Mouse (Mus musculus): ENCODE data around the gene Phactr1. TPM values are rescaled to one million over a fixed set of nuclear protein-coding genes. Genes with fewer than 3 reads are reported as not detected.

The Phactr1 gene
- polyA plus RNA-seq, 1 experiment: not detected

DNA sequence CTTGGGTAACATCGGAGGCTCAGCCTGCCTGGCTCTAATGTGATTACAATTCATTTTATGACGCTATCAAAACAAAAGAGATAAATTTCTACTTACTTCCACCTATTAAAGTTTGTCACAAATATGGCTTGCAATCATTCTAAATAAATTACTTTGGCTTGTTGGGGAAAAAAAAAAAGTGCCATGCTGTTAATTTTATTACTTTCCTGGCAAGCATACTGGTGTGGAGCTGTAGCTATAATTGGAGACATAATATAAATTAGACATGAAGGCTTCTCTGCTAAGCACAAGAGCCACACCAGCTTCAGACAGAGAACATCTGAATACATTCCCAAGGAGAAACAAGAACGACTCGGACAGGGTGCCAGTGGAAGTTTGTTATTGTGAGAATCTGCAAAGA lies 315.8 kb downstream of the Phactr1 start:
- Histone ChIP-seq H3K4me1 (ENCODE audit: control insufficient read depth) (no peaks in the 10 kb centered on the region), H3K27me3 (ENCODE audit: control insufficient read depth) (no peaks in the 10 kb centered on the region), H3K36me3 (ENCODE audit: control insufficient read depth) (no peaks in the 10 kb centered on the region), H3K4me3 (replicated peaks) (no peak overlapping the region), H3K9me3 (ENCODE audit: control insufficient read depth, low read length) (no peaks in the 10 kb centered on the region; the same call in 1 of the 2 replicates)
- TF ChIP-seq GATA1 (IDR thresholded peaks at IDR 0.05; ENCODE audit: low read length) (no peak), TAL1 (IDR thresholded peaks at IDR 0.05; ENCODE audit: low read length) (no peak)

DNA sequence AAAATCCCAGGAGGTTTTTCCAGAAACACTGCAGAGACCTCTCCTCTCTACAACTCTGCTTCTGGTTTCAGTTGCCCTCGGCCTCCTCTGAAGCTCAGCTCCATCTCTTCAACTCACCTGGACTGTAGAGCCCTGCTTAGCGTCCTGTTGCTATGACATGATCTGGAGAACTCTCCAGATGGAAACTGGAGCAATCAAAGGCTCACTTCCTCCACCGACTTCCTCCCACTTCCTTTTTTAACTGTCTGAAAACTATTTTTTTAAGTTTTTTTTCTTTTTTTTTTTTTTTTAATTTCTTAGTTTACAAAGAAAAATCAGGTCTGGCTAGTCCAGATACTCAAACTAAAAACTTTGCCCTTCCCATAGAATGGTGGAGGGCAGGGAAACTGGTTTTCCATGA lies 318.9 kb downstream of the Phactr1 start:
- no peaks in the 10 kb centered on the region for H3K4me1 ChIP-seq (ENCODE audit: control insufficient read depth)
- H3K9me3 ChIP-seq (ENCODE audit: control insufficient read depth, low read length): no peaks in the 10 kb centered on the region
- no peaks in the 10 kb centered on the region for H3K27me3 ChIP-seq (ENCODE audit: control insufficient read depth)
- H3K36me3 ChIP-seq (ENCODE audit: control insufficient read depth): no peaks in the 10 kb centered on the region
- TF ChIP-seq TAL1 (IDR thresholded peaks at IDR 0.05; ENCODE audit: low read length): no peak
- no peak for TF ChIP-seq GATA1 (IDR thresholded peaks at IDR 0.05; ENCODE audit: low read length)
- H3K4me3 ChIP-seq (replicated peaks): no peak overlapping the region

DNA sequence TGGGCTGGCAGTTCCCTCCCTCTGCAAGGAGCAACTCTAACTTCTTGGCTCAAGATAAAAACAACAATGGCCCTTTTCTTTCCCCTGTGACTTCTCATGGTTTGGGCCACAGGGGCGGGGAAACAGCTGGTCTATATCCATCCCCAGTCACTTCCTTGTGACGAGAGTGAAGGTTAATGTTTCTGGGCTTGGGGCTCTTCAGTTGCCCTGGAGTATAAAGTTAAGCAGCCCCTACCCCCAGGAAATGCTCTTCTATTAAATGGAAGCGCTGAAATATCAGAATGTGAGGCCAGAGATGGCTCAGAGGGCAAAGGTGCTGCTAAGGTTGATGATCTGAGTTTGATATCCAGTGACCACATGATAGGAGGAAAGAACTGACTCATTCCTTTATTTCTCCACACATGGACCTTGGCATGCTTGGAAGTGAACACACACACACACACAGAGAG lies 324.7 kb downstream of the Phactr1 start:
- Histone ChIP-seq H3K9me3 (ENCODE audit: control insufficient read depth, low read length) (no peaks in the 10 kb centered on the region), H3K4me1 (ENCODE audit: control insufficient read depth) (no peaks in the 10 kb centered on the region), H3K27me3 (ENCODE audit: control insufficient read depth) (no peaks in the 10 kb centered on the region), H3K36me3 (ENCODE audit: control insufficient read depth) (no peaks in the 10 kb centered on the region), H3K4me3 (replicated peaks) (no peak overlapping the region)
- no peak for TF ChIP-seq GATA1 (IDR thresholded peaks at IDR 0.05; ENCODE audit: low read length)
- no peak for TF ChIP-seq TAL1 (IDR thresholded peaks at IDR 0.05; ENCODE audit: low read length)

DNA sequence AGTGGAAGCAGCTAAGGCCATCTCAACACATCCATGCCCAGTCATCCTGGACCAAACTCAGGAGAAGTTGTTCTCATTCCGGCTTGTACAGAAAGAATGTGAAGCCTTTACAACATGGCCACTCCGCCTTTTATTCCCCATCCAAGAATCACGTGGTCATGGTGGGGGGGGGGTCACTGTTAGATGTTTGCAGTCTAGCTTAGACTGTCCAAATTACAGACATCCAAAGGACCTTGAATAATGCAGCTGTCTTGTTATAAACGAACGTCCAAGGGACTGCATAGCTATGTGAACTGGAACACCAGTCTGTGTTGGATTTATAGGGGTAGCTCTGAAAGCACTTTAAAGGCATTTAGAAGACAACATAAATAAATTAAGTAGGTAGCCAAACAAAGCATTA lies 328.0 kb downstream of the Phactr1 start:
- H3K9me3 ChIP-seq (ENCODE audit: control insufficient read depth, low read length): no peaks in the 10 kb centered on the region
- no peak for TF ChIP-seq TAL1 (IDR thresholded peaks at IDR 0.05; ENCODE audit: low read length)
- no peak for TF ChIP-seq GATA1 (IDR thresholded peaks at IDR 0.05; ENCODE audit: low read length)
- H3K27me3 ChIP-seq (ENCODE audit: control insufficient read depth): no peaks in the 10 kb centered on the region
- H3K36me3 ChIP-seq (ENCODE audit: control insufficient read depth): no peaks in the 10 kb centered on the region
- no peak overlapping the region for H3K4me3 ChIP-seq (replicated peaks)
- no peaks in the 10 kb centered on the region for H3K4me1 ChIP-seq (ENCODE audit: control insufficient read depth)

DNA sequence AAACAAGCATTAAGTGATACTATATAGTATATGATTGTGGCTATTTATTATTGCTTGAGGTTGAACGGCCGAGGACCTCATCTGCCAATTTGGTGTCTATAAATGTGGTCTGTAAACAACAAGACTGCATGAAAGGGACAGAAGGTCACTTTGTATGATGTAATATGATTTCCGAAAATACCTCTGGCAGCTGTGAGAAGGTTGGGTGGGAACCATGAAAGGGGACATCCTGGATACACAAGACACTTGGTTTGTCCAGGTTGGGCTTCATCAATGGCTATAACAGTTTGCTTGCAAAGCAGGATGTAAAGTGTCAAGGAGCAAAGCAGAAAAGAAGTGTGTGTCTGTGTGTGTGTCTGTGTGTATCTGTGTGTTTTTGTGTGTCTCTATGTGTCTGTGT lies 329.2 kb downstream of the Phactr1 start:
- Histone ChIP-seq H3K36me3 (ENCODE audit: control insufficient read depth) (no peaks in the 10 kb centered on the region), H3K9me3 (ENCODE audit: control insufficient read depth, low read length) (no peaks in the 10 kb centered on the region), H3K27me3 (ENCODE audit: control insufficient read depth) (no peaks in the 10 kb centered on the region), H3K4me3 (replicated peaks) (no peak overlapping the region), H3K4me1 (ENCODE audit: control insufficient read depth) (no peaks in the 10 kb centered on the region)
- TF ChIP-seq GATA1 (IDR thresholded peaks at IDR 0.05; ENCODE audit: low read length): no peak
- TF ChIP-seq TAL1 (IDR thresholded peaks at IDR 0.05; ENCODE audit: low read length): no peak

DNA sequence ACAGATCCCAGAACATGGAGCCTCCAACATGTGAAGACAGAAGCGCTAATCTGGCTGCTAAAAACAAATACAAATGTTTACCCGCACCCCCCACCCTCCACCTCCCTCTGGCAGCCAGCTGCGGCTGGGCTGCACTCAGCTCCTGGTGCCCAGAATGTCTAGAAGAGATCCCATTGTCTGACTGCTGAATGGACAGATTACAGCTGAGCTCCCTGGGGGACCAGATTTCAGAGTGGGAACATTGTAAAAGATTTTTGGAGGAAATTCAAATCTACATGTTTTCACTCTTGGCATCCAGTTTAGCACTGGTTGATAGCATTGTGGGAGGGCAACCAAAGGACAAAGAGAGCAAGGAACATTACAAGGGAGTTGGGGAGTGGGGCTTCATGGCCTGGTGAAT lies 331.1 kb downstream of the Phactr1 start:
- H3K27me3 ChIP-seq (ENCODE audit: control insufficient read depth): no peaks in the 10 kb centered on the region
- no peaks in the 10 kb centered on the region for H3K36me3 ChIP-seq (ENCODE audit: control insufficient read depth)
- no peak overlapping the region for H3K4me3 ChIP-seq (replicated peaks)
- no peaks in the 10 kb centered on the region for H3K9me3 ChIP-seq (ENCODE audit: control insufficient read depth, low read length)
- no peaks in the 10 kb centered on the region for H3K4me1 ChIP-seq (ENCODE audit: control insufficient read depth)
- TF ChIP-seq TAL1 (IDR thresholded peaks at IDR 0.05; ENCODE audit: low read length): no peak
- TF ChIP-seq GATA1 (IDR thresholded peaks at IDR 0.05; ENCODE audit: low read length): no peak

DNA sequence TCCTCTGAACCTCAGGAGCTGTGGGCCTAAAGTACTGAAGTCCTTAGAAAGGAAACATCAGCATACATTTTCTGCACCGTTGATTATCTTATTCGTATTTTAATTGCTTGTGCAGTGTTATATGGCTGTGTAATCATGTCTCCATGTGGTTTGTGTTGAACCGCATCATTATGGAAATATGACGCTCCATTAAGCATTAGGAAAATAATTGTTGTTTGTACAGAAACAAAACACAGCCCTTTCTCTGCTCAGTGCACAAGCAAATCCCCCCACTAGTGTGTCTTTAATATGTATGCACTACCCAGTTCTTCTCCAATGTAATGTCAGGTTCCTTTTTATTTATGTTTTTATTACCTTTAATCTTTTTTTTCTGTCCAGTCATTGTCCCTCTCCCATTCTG lies 333.6 kb downstream of the Phactr1 start:
- Histone ChIP-seq H3K9me3 (ENCODE audit: control insufficient read depth, low read length) (no peaks in the 10 kb centered on the region), H3K36me3 (ENCODE audit: control insufficient read depth) (no peaks in the 10 kb centered on the region), H3K27me3 (ENCODE audit: control insufficient read depth) (no peaks in the 10 kb centered on the region), H3K4me1 (ENCODE audit: control insufficient read depth) (no peaks in the 10 kb centered on the region), H3K4me3 (replicated peaks) (no peak overlapping the region)
- TF ChIP-seq TAL1 (IDR thresholded peaks at IDR 0.05; ENCODE audit: low read length): no peak
- TF ChIP-seq GATA1 (IDR thresholded peaks at IDR 0.05; ENCODE audit: low read length): no peak

DNA sequence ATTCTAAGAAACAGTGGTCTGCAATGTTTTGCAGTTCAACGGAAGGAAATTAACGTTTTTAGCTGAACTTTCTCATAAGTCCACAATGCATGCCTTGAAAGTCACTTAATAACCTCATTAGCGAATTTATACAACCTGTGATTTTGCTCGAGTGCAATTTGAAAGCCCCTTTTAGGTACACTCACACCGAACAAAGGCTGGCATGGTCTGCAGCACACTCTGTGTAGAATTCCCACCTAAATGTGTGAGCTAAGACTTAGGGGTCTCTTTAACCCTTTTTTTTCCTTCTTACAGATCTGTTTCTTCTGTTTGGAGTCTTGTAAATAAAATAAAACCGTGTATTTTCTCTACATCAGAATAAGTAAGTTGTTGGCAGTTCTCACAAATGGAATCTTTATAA lies 335.3 kb downstream of the Phactr1 start:
- no peaks in the 10 kb centered on the region for H3K27me3 ChIP-seq (ENCODE audit: control insufficient read depth)
- no peaks in the 10 kb centered on the region for H3K9me3 ChIP-seq (ENCODE audit: control insufficient read depth, low read length)
- H3K4me3 ChIP-seq (replicated peaks): no peak overlapping the region
- no peak for TF ChIP-seq GATA1 (IDR thresholded peaks at IDR 0.05; ENCODE audit: low read length)
- no peak for TF ChIP-seq TAL1 (IDR thresholded peaks at IDR 0.05; ENCODE audit: low read length)
- H3K4me1 ChIP-seq (ENCODE audit: control insufficient read depth): no peaks in the 10 kb centered on the region
- no peaks in the 10 kb centered on the region for H3K36me3 ChIP-seq (ENCODE audit: control insufficient read depth)

DNA sequence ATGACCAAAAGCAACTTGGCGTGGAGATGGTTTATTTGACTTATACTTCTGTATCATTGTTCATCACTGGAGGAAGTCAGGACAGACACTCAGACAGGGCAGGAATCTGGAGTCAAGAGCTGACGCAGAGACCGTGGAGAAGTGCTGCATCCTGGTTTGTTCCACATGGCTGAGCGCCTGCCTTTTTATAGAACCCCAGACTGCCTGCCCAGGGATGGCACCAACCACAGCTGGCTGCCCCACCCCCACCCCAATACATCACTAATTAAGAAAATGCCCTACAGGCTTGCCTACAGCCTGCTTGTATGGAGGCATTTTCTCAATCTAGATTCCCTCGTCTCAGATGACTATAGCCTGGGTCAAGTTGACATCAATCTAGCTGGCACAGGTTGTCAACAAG lies 338.4 kb downstream of the Phactr1 start:
- no peak overlapping the region for H3K4me3 ChIP-seq (replicated peaks)
- H3K36me3 ChIP-seq (ENCODE audit: control insufficient read depth): no peaks in the 10 kb centered on the region
- no peaks in the 10 kb centered on the region for H3K27me3 ChIP-seq (ENCODE audit: control insufficient read depth)
- H3K4me1 ChIP-seq (ENCODE audit: control insufficient read depth): no peaks in the 10 kb centered on the region
- TF ChIP-seq TAL1 (IDR thresholded peaks at IDR 0.05; ENCODE audit: low read length) (no peak), GATA1 (IDR thresholded peaks at IDR 0.05; ENCODE audit: low read length) (no peak)
- H3K9me3 ChIP-seq (ENCODE audit: control insufficient read depth, low read length): no peaks in the 10 kb centered on the region

DNA sequence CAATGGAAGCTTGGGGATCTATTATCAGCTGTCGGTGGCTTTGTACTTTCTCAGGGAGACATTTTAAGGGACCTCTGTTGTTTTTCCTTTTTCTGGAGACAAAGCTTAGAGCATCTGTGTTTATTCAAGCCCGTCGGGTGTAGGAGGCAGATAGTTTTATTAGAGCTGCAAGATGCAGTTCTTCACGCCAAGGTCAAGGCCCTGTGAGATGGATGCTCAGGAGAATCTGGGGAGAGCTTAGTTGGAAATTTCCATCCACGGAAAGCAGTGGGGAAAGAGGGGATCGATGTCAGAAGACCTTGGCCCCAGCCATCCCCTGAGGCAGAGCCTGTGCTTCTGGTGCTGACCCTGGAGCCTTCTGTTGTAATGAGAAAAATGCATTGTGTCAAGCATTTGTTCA lies 340.6 kb downstream of the Phactr1 start:
- H3K27me3 ChIP-seq (ENCODE audit: control insufficient read depth): no peaks in the 10 kb centered on the region
- H3K4me1 ChIP-seq (ENCODE audit: control insufficient read depth): no peaks in the 10 kb centered on the region
- H3K9me3 ChIP-seq (ENCODE audit: control insufficient read depth, low read length): no peaks in the 10 kb centered on the region
- H3K4me3 ChIP-seq (replicated peaks): no peak overlapping the region
- TF ChIP-seq GATA1 (IDR thresholded peaks at IDR 0.05; ENCODE audit: low read length) (no peak), TAL1 (IDR thresholded peaks at IDR 0.05; ENCODE audit: low read length) (no peak)
- H3K36me3 ChIP-seq (ENCODE audit: control insufficient read depth): no peaks in the 10 kb centered on the region

All from erythroblast, embryonic 14.5 days (primary cell).